Mouse (Mus musculus) embryonic facial prominence, embryonic 12.5 days (tissue): ENCODE results near the gene Gtpbp1. TPM values are rescaled to one million over a fixed set of nuclear protein-coding genes. Genes with fewer than 3 reads are reported as not detected.

ENCODE experiments used
- ATAC-seq: fragments of 200-750 bp; cut with Nextera tagmentation; 2 replicates; pipeline ENCODE4 v1.8.0; 2017; ENCODE audit not compliant: insufficient number of reproducible peaks, insufficient read depth, low FRiP score, low TSS enrichment
- H3K27ac ChIP-seq: fragments of 300-500 bp; sonication (generic); 2 replicates; pipeline ENCODE4 v1.5.1; 2016; ENCODE audit warnings: mild to moderate bottlenecking
- H3K27me3 ChIP-seq: fragments of 300-500 bp; sonication (generic); 2 replicates; pipeline ENCODE4 v1.6.1; 2016; ENCODE audit warnings: mild to moderate bottlenecking, moderate library complexity
- H3K36me3 ChIP-seq: fragments of 300-500 bp; sonication (generic); 2 replicates; pipeline ENCODE4 v1.6.1; 2016; ENCODE audit warnings: mild to moderate bottlenecking
- H3K4me1 ChIP-seq: fragments of 300-500 bp; sonication (generic); 2 replicates; pipeline ENCODE4 v1.6.1; 2016
- H3K4me2 ChIP-seq: fragments of 300-500 bp; sonication (generic); replicated peaks from 2 replicates; pipeline ENCODE4 v1.6.1; 2016; ENCODE audit warnings: mild to moderate bottlenecking, moderate library complexity
- H3K4me3 ChIP-seq: fragments of 300-500 bp; sonication (generic); 2 replicates; pipeline ENCODE4 v1.5.1; 2016; ENCODE audit warnings: mild to moderate bottlenecking
- H3K9ac ChIP-seq: fragments of 300-500 bp; sonication (generic); 2 replicates; pipeline ENCODE4 v1.6.1; 2016; ENCODE audit warnings: mild to moderate bottlenecking, moderate library complexity
- H3K9me3 ChIP-seq: fragments of 300-500 bp; sonication (generic); 2 replicates; pipeline ENCODE4 v1.6.1; 2016; ENCODE audit warnings: mild to moderate bottlenecking, moderate library complexity
- WGBS: fragments of 180-500 bp; shearing (Covaris S2); methylation state at CpG from one replicate; pipeline ENCODE4 v1.1.7; 2016; 5-methylcytosine and 5-hydroxymethylcytosine counted together
- polyA plus RNA-seq: library from polyadenylated mRNA; unstranded; fragments of >200 nt; fragmentation: Nextera tagmentation; extraction: Ambion mirVana; gene quantifications from 2 replicates; pipeline ENCODE4 v1.2.1, GENCODE M21; 2016

Gene Gtpbp1
- 41.5 and 43.6 TPM in 2 replicates for polyA plus RNA-seq

DNA sequence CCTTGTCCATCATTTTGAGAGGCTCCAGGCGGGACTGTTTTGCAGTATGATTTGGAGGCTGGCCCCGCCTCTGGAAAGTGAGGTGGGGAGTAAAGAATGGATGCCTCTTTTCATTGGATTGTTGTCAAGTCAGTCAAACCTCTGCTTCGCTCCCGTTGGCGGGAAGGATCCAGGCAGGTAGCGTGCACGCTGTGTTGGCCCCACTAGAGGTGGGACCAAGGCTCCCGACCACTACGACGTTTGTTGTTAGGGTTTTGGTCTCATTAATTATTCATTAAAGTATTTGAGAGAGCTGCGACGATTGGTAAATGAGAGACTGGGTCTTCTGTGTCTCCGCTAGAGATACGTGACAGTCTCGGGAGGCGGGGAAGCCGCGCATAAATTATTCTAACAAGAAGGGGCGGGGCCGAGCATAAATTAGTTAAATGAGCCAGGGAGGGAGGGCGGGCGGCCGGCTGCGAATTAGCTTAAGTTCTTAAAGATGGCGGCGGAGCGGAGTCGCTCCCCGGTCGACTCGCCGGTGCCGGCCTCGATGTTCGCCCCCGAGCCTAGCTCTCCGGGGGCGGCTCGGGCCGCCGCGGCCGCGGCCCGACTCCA lies at the start of gene Gtpbp1:
TSS of gene Gtpbp1 (plus strand) at position 420 of the 597 bp plus-strand sequence.
- peaks cover 40% of the 10 kb centered on the region for H3K4me1 ChIP-seq
- H3K9ac ChIP-seq = peak within 1 kb of the TSS; percentile 78
- peak within 1 kb of the TSS; percentile 68; the same call in 1 of the 2 replicates for H3K27ac ChIP-seq
- no peaks in the 10 kb centered on the region for H3K9me3 ChIP-seq
- peak; percentile 97 for ATAC-seq
- H3K4me3 ChIP-seq = peak within 1 kb of the TSS; percentile 71
- WGBS = 1% methylated on average over 45 of the region's 45 CpGs
- no peaks in the 10 kb centered on the region for H3K27me3 ChIP-seq
- peaks cover 9% of the 10 kb centered on the region; the same call in 1 of the 2 replicates for H3K36me3 ChIP-seq
- peak within 1 kb of the TSS; percentile 83 for H3K4me2 ChIP-seq

DNA sequence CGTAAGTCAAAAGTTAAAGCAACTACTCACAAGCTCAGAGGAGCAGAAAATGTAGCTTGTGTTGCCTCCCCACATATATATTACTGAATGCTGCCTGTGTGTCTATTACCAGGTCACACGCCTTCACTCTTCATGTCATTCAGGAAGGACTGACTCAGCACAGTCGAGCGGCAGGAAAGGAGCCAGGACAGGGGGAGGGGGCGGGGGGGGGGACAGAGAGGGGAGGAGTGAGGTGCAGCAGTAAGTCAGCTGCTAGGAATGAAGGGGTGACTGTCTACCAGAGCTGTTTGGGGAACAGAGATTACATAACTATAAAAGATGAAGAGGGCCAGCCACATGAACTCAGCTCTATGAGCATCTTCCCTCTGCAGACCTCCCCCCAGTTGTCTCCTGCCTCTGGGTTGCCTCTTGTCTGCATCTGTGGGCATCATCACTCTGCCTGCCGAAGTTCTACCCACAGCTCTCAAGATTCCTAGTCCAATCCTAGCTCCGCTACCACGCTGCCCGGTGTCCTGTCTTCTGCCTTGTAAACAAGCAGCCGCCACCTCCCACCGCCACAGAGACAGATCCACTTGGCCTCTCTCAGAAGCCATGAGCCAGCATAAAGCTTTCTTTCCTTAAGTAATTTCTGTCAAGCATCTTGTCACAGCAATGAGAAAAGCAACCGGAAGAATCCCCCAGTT lies 49.4 kb upstream of the Gtpbp1 start:
- no peak overlapping the region for H3K4me2 ChIP-seq
- H3K9me3 ChIP-seq = no peaks in the 10 kb centered on the region
- no peak overlapping the region for H3K9ac ChIP-seq
- no peak overlapping the region for H3K27ac ChIP-seq
- no peaks in the 10 kb centered on the region for H3K4me1 ChIP-seq
- WGBS = 64% methylated on average over 12 of the region's 12 CpGs
- no peaks in the 10 kb centered on the region for H3K27me3 ChIP-seq
- no peak overlapping the region for H3K4me3 ChIP-seq
- peaks cover 24% of the 10 kb centered on the region for H3K36me3 ChIP-seq
- no peak for ATAC-seq

DNA sequence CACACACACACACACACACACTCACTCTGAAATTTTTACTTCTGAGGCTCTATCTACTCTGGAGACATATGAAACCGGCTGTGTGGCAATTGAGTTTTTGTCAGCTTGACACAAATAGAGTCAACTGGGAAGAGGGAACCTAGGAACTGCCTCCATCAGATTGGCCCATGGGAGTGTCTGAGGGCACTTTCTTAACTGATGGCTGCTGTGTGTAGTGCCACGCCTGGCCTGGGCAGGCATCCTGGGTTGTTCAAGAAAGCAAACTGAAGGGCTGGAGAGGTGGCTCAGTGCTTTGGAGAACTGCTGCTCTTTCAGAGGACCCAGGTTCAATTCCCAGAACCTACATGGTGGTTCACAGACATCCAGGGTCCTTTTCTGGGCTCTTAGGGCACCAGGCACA lies 45.2 kb upstream of the Gtpbp1 start:
- Histone ChIP-seq H3K9me3 (no peaks in the 10 kb centered on the region), H3K4me3 (no peak overlapping the region), H3K4me2 (no peak overlapping the region), H3K4me1 (no peaks in the 10 kb centered on the region), H3K27me3 (no peaks in the 10 kb centered on the region), H3K9ac (no peak overlapping the region), H3K36me3 (peaks cover 15% of the 10 kb centered on the region), H3K27ac (no peak overlapping the region)
- no peak for ATAC-seq
- 73% methylated on average over 2 of the region's 2 CpGs for WGBS

DNA sequence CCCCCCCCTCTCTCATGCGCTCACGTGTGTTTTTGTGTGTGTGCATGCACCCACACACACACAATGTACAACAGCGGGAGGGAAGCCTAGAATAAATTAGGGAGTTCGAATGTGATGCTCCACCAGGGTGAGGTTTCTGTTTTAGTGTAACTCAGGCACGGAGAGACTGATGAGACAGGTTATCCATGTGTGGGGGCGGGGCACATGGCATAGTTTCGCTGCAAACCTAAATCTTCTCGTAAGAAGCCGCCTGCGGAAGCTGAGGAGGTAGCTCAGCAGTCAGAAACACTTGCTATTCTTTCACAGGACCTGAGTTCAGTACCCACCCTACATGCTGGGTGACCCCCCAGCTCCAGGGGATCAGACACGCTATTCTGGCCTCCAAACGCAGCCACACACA lies 42.5 kb upstream of the Gtpbp1 start:
- Histone ChIP-seq H3K4me1 (no peaks in the 10 kb centered on the region), H3K36me3 (peaks cover 7% of the 10 kb centered on the region; the same call in 1 of the 2 replicates), H3K9me3 (no peaks in the 10 kb centered on the region), H3K9ac (no peak overlapping the region), H3K27me3 (no peaks in the 10 kb centered on the region), H3K4me3 (no peak overlapping the region), H3K4me2 (no peak overlapping the region), H3K27ac (no peak overlapping the region)
- 87% methylated on average over 12 of the region's 12 CpGs for WGBS
- ATAC-seq = no peak

DNA sequence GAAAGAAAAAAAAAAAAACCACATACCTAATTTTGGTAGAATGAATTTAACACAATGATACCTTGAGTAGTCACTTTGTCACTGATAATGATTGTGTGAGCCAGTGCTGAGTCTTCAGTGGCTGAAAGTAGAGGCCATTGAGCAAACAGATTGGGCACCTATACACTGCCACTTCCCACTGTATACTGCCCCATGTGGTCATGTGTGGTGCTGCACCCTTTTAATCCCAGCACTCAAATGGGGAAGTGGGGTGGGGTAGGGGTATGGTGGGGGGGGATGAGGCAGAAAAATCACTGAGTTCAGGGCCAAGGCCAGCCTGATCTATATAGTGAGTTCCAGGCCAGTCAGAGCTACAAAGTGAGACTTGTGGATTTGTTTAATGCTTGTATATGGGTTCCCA lies 40.1 kb upstream of the Gtpbp1 start:
- Histone ChIP-seq H3K4me1 (no peaks in the 10 kb centered on the region), H3K36me3 (peaks cover 7% of the 10 kb centered on the region; the same call in 1 of the 2 replicates), H3K27me3 (no peaks in the 10 kb centered on the region), H3K4me3 (no peak overlapping the region), H3K9me3 (no peaks in the 10 kb centered on the region), H3K4me2 (no peak overlapping the region), H3K27ac (no peak overlapping the region), H3K9ac (no peak overlapping the region)
- ATAC-seq = no peak

DNA sequence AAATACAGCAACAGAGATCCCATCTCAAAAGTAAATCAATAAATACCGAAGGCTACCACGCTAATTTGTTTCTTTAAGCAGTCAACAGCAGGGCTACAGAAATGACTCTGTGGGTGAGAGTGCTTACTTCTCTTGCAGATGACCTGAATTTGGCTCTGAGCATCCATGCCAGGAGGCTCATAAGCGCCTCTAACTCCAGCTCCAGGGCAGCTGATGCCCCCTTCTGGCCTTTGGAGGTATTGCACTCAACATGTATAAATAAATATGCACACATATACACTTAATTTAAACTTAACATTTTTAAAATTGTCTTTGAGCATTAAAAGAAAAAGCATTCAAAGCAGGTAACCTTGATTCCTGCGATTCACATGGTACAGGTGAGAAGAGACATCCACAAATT lies 39.2 kb upstream of the Gtpbp1 start:
- H3K4me1 ChIP-seq = no peaks in the 10 kb centered on the region
- no peaks in the 10 kb centered on the region for H3K27me3 ChIP-seq
- H3K9ac ChIP-seq = no peak overlapping the region
- H3K4me2 ChIP-seq = no peak overlapping the region
- no peak overlapping the region for H3K27ac ChIP-seq
- H3K4me3 ChIP-seq = no peak overlapping the region
- WGBS = 73% methylated on average over 4 of the region's 4 CpGs
- H3K36me3 ChIP-seq = peaks cover 7% of the 10 kb centered on the region; the same call in 1 of the 2 replicates
- no peak for ATAC-seq
- H3K9me3 ChIP-seq = no peaks in the 10 kb centered on the region

- ATAC-seq = no peak
- peaks cover 9% of the 10 kb centered on the region for H3K4me1 ChIP-seq
- H3K27me3 ChIP-seq = no peaks in the 10 kb centered on the region
- no peak overlapping the region for H3K4me3 ChIP-seq
- H3K9me3 ChIP-seq = no peaks in the 10 kb centered on the region
- H3K9ac ChIP-seq = no peak overlapping the region
- peaks cover 1% of the 10 kb centered on the region; the same call in 1 of the 2 replicates for H3K36me3 ChIP-seq
- H3K4me2 ChIP-seq = no peak overlapping the region
- no peak overlapping the region for H3K27ac ChIP-seq
- 94% methylated on average over 14 of the region's 14 CpGs for WGBS
Observed at GRCm38 (mm10) chr15:79656451-79656850, 34.2 kb upstream of the Gtpbp1 start.

DNA sequence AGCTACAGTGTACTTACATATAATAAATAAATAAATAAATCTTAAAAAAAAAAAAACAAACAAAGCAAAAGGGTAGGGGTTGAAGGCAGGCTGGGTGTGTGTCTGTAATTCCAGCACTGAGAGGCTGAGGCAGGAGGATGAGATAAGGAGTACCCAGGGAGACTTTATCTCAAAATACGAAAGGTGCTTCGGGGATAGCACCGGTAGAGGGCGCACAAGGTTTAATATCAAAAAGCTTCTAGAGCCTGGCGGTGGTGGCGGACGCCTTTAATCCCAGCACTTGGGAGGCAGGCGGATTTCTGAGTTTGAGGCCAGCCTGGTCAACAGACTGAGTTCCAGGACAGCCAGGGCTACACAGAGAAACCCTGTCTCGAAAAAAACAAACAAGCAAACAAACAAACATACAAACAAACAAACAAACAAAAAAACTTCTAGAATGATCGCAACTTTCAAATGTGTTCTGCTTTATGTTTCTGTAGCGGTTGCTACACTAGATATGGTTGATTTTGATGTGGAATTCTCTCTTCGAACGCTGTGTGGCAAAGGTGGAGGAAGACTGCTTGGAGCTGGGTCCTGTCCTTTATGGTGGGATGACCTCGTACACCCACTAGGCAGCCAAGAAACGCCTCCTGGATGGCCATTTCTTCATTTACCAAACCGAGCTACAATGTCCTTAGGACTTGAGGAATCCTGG lies 32.7 kb upstream of the Gtpbp1 start:
- Histone ChIP-seq H3K27me3 (no peaks in the 10 kb centered on the region), H3K27ac (peak overlapping the region; percentile 89), H3K4me1 (peaks cover 9% of the 10 kb centered on the region), H3K9me3 (no peaks in the 10 kb centered on the region; the same call in 1 of the 2 replicates), H3K9ac (peak overlapping the region; percentile 77), H3K4me3 (peak overlapping the region; percentile 61), H3K4me2 (peak overlapping the region; percentile 90), H3K36me3 (peaks cover 15% of the 10 kb centered on the region)
- 4% methylated on average over 16 of the region's 16 CpGs for WGBS
- no peak for ATAC-seq

GRCm38 (mm10) chr15:79658531-79659375 lies 31.9 kb upstream of the Gtpbp1 start, which contains the start of the genes Fam227a and Cby1:
Gene Fam227a (minus strand): TSS chr15:79658956.
Gene Cby1 (plus strand): TSS chr15:79659199.
- no peaks in the 10 kb centered on the region; the same call in 1 of the 2 replicates for H3K9me3 ChIP-seq
- WGBS = under 1% methylated on average over 55 of the region's 55 CpGs
- ATAC-seq = peak; percentile 50; the same call in 1 of the 2 replicates
- H3K4me2 ChIP-seq = peak within 1 kb of the TSS; percentile 90
- H3K27ac ChIP-seq = peak within 1 kb of the TSS; percentile 89
- H3K4me3 ChIP-seq = peak within 1 kb of the TSS; percentile 61
- H3K4me1 ChIP-seq = peaks cover 9% of the 10 kb centered on the region
- peaks cover 21% of the 10 kb centered on the region for H3K36me3 ChIP-seq
- peak within 1 kb of the TSS; percentile 77 for H3K9ac ChIP-seq
- no peaks in the 10 kb centered on the region for H3K27me3 ChIP-seq

- H3K4me2 ChIP-seq = no peak overlapping the region
- no peaks in the 10 kb centered on the region; the same call in 1 of the 2 replicates for H3K9me3 ChIP-seq
- no peak overlapping the region for H3K9ac ChIP-seq
- H3K4me1 ChIP-seq = peaks cover 9% of the 10 kb centered on the region
- no peak overlapping the region for H3K27ac ChIP-seq
- H3K36me3 ChIP-seq = peaks cover 35% of the 10 kb centered on the region
- ATAC-seq = no peak
- 70% methylated on average over 4 of the region's 4 CpGs for WGBS
- H3K4me3 ChIP-seq = no peak overlapping the region
- no peaks in the 10 kb centered on the region for H3K27me3 ChIP-seq
Observed at GRCm38 (mm10) chr15:79661852-79662251, 28.8 kb upstream of the Gtpbp1 start.

- ATAC-seq = no peak
- H3K36me3 ChIP-seq = peaks cover 35% of the 10 kb centered on the region
- WGBS = 91% methylated on average over 8 of the region's 8 CpGs
Observed at GRCm38 (mm10) chr15:79664666-79665065, 26.0 kb upstream of the Gtpbp1 start.

More at GRCm38 (mm10) chr15:79664666-79665065, 26.0 kb upstream of the Gtpbp1 start:
- no peaks in the 10 kb centered on the region; the same call in 1 of the 2 replicates for H3K9me3 ChIP-seq
- no peak overlapping the region for H3K27ac ChIP-seq
- H3K4me2 ChIP-seq = no peak overlapping the region
- H3K9ac ChIP-seq = no peak overlapping the region
- H3K4me1 ChIP-seq = peaks cover 3% of the 10 kb centered on the region
- H3K4me3 ChIP-seq = no peak overlapping the region
- no peaks in the 10 kb centered on the region for H3K27me3 ChIP-seq
